Mouse (Mus musculus) myocyte (in vitro differentiated cells): Measurements from ENCODE around the gene Gins3.

Source experiments
- E2F4 ChIP-seq: IDR thresholded peaks from one replicate; pipeline ENCODE4 v1.6.1; 2011; ENCODE audit warnings: mild to moderate bottlenecking, control low read depth, moderate library complexity; ENCODE audit not compliant: insufficient read depth
- MAX ChIP-seq: IDR thresholded peaks from one replicate; pipeline ENCODE4 v1.6.1; 2011; ENCODE audit warnings: low read depth, mild to moderate bottlenecking, control low read depth
- POLR2A ChIP-seq: IDR thresholded peaks from one replicate; pipeline ENCODE4 v1.6.1; 2011; ENCODE audit warnings: low read depth, mild to moderate bottlenecking, control low read depth, moderate library complexity; ENCODE audit not compliant: insufficient read length
- USF1 ChIP-seq: IDR thresholded peaks from one replicate; pipeline ENCODE4 v1.6.1; 2011; ENCODE audit warnings: low read depth, mild to moderate bottlenecking, control low read depth, moderate library complexity

GRCm38 (mm10) chr8:95644942-95645341 lies 11.7 kb downstream of the Gins3 start:
- no peak for TF ChIP-seq POLR2A
- TF ChIP-seq E2F4 = no peak
- no peak for TF ChIP-seq MAX
- TF ChIP-seq USF1 = no peak
